Mouse (Mus musculus) hindbrain, embryonic 14.5 days (tissue): ENCODE data around the gene Lpo. TPM values are rescaled to one million over a fixed set of nuclear protein-coding genes. Genes with fewer than 3 reads are reported as not detected.

ENCODE experiments used
- ATAC-seq: fragments of 200-750 bp; cut with Nextera tagmentation; 2 replicates; pipeline ENCODE4 v1.8.0; 2017; ENCODE audit warnings: moderate number of reproducible peaks, mild to moderate bottlenecking, moderate TSS enrichment, moderate library complexity; ENCODE audit not compliant: low FRiP score
- DNase-seq: peaks from one replicate; pipeline ENCODE4 v3.0.0-alpha.2; 2015; ENCODE audit warnings: low spot score
- H3K27ac ChIP-seq: fragments of 300-500 bp; sonication (generic); 2 replicates; pipeline ENCODE4 v1.5.1; 2014; ENCODE audit warnings: mild to moderate bottlenecking, moderate library complexity
- H3K27me3 ChIP-seq: fragments of 300-500 bp; sonication (generic); 2 replicates; pipeline ENCODE4 v1.6.1; 2014; ENCODE audit warnings: mild to moderate bottlenecking, low read length, mixed read lengths; ENCODE audit not compliant: control insufficient read depth, insufficient read depth
- H3K36me3 ChIP-seq: fragments of 300-500 bp; sonication (generic); replicated peaks from 2 replicates; pipeline ENCODE4 v1.6.1; 2014; ENCODE audit not compliant: control insufficient read depth, insufficient read depth
- H3K4me1 ChIP-seq: fragments of 300-500 bp; sonication (generic); replicated peaks from 2 replicates; pipeline ENCODE4 v1.6.1; 2014; ENCODE audit warnings: antibody characterized with exemption, low read length, mixed read lengths; ENCODE audit not compliant: control insufficient read depth, insufficient read depth
- H3K4me2 ChIP-seq: fragments of 300-500 bp; sonication (generic); replicated peaks from 2 replicates; pipeline ENCODE4 v1.6.1; 2014; ENCODE audit warnings: mild to moderate bottlenecking, moderate library complexity
- H3K4me3 ChIP-seq: fragments of 300-500 bp; sonication (generic); replicated peaks from 2 replicates; pipeline ENCODE4 v1.5.1; 2014; ENCODE audit warnings: mild to moderate bottlenecking, low read length
- H3K9ac ChIP-seq: fragments of 300-500 bp; sonication (generic); 2 replicates; pipeline ENCODE4 v1.6.1; 2014
- H3K9me3 ChIP-seq: fragments of 300-500 bp; sonication (generic); 2 replicates; pipeline ENCODE4 v1.6.1; 2016; ENCODE audit warnings: low read length; ENCODE audit not compliant: control insufficient read depth
- WGBS: fragments of 180-500 bp; shearing (Covaris S2); extraction: QIAGEN DNeasy Blood & Tissue Kit; methylation state at CpG from one replicate; pipeline ENCODE4 v1.1.7; 2014; 5-methylcytosine and 5-hydroxymethylcytosine counted together
- microRNA counts: library from miRNA; unstranded; fragments of <30 nt; microRNA quantifications from one replicate; lab custom pipeline; 2016
- microRNA-seq: library from miRNA; unstranded; fragments of <30 nt; microRNA quantifications from one replicate; pipeline ENCODE4, GENCODE M21; 2016
- polyA plus RNA-seq: library from polyadenylated mRNA; unstranded; fragments of >200 nt; fragmentation: Nextera tagmentation; extraction: Ambion mirVana; gene quantifications from 2 replicates; pipeline ENCODE4 v1.2.1, GENCODE M21; 2014

Lpo gene
- polyA plus RNA-seq, 1 experiment from 2014 or later: 2.2 TPM

GRCm38 (mm10) chr11:87757001-87757954 is 70.8 kb downstream of the Lpo start:
- ATAC-seq: no peak
- Histone ChIP-seq H3K4me2 (no peak overlapping the region), H3K27me3 (no peaks in the 10 kb centered on the region), H3K4me1 (peaks cover 22% of the 10 kb centered on the region), H3K4me3 (no peak overlapping the region), H3K27ac (no peak overlapping the region), H3K36me3 (no peaks in the 10 kb centered on the region), H3K9me3 (no peaks in the 10 kb centered on the region), H3K9ac (no peak overlapping the region)
- DNase-seq: no peak
- 88% methylated on average over 25 of the region's 25 CpGs for WGBS

MicroRNAs within 50 kb of the gene (microRNA counts, 519-probe panel; counts per million panel counts)
- microRNA mmu-miR-142-3p (lab: Ali Mortazavi, UCI) (4,129 counts per million, percentile 31 among the panel's probes with 10 or more counts), microRNA mmu-miR-142-5p (lab: Ali Mortazavi, UCI) (not detected)

Small RNAs within 50 kb of the gene (microRNA-seq; reads per million reads assigned to microRNA genes)
- gene Mir142: not detected
- not detected for gene Mir142b

Other genes starting within 250 kb of the Lpo start
- 53.4 and 68.7 TPM in 2 replicates for gene Mtmr4, start 236.1 kb downstream of the Lpo start, polyA plus RNA-seq
- gene Hsf5, start 211.1 kb downstream of the Lpo start, polyA plus RNA-seq: 0.31 and 0.33 TPM in 2 replicates
- 0.83 and 0.84 TPM in 2 replicates for gene Rnf43, start 165.6 kb downstream of the Lpo start, polyA plus RNA-seq
- 137 and 152 TPM in 2 replicates for gene Supt4a, start 90.7 kb downstream of the Lpo start, polyA plus RNA-seq
- 43.8 and 46.9 TPM in 2 replicates for gene Tspoap1, start 67.7 kb downstream of the Lpo start, polyA plus RNA-seq
- gene Mpo, start 34.7 kb downstream of the Lpo start, polyA plus RNA-seq: 0.22 and 0.88 TPM in 2 replicates
- 7.8 and 10.9 TPM in 2 replicates for gene Mks1, start 24.9 kb upstream of the Lpo start, polyA plus RNA-seq
- 0.27 TPM in 1 of 2 replicates, not detected in the other for gene Epx, start 47.2 kb upstream of the Lpo start, polyA plus RNA-seq
- not detected in 2 replicates for gene Olfr462, start 64.0 kb upstream of the Lpo start, polyA plus RNA-seq
- gene Olfr463, start 69.1 kb upstream of the Lpo start, polyA plus RNA-seq: not detected in 2 replicates
- 0.26 TPM in 1 of 2 replicates, not detected in the other for gene Olfr464, start 92.7 kb upstream of the Lpo start, polyA plus RNA-seq
- 30.1 and 32.8 TPM in 2 replicates for gene Dynll2, start 159.2 kb upstream of the Lpo start, polyA plus RNA-seq
- gene Srsf1, start 219.1 kb upstream of the Lpo start, polyA plus RNA-seq: 252 and 290 TPM in 2 replicates
- gene Vezf1, start 240.0 kb upstream of the Lpo start, polyA plus RNA-seq: 48.3 and 50.2 TPM in 2 replicates